Mouse (Mus musculus): ENCODE measurements around the gene Apol7a.

Apol7a gene

GRCm38 (mm10) chr15:77344127-77345125 is 54.5 kb downstream of the Apol7a start:
- no peak for DNase-seq (ENCODE audit: inconsistent ontology term)

- no peak for DNase-seq (ENCODE audit: inconsistent ontology term)
Measured at GRCm38 (mm10) chr15:77343527-77344091, 55.3 kb downstream of the Apol7a start.

- peak; percentile 46 for DNase-seq (ENCODE audit: inconsistent ontology term)
Measured at GRCm38 (mm10) chr15:77342962-77343526, 55.9 kb downstream of the Apol7a start.

- no peak for DNase-seq (ENCODE audit: inconsistent ontology term)
Measured at GRCm38 (mm10) chr15:77342005-77342404, 56.9 kb downstream of the Apol7a start.

GRCm38 (mm10) chr15:77340581-77340980 is 58.3 kb downstream of the Apol7a start:
- DNase-seq (ENCODE audit: inconsistent ontology term) = no peak

DNA sequence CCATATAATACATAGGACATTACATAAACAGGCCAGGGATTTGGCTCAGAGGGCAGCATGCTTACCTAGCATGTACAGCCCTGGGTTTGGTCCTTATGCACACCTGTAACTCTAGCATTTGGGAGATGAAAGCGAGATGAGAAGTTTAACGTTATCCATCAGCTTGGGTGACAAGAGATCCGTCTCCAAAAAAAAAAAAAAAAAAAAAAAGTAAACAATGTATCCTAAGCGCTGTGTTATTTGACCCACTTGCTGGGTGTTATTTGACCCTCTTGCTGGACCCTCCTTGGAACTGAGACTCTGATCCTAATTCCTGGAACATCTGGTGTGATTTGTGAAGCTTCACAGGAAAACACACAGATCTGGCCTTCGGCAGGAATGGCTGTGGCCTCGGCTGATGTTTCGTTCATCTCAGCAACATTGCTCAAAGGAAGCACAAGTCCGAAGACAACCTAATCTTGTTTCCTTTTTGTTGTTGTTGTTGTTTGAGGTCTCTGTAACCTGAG is 59.9 kb downstream of the Apol7a start:
- no peak for DNase-seq (ENCODE audit: inconsistent ontology term)

GRCm38 (mm10) chr15:77338451-77338850 is 60.5 kb downstream of the Apol7a start:
- no peak for DNase-seq (ENCODE audit: inconsistent ontology term)

All from Muller cell, postnatal 12 days (primary cell).